7 mouse cellular contexts compared by ENCODE assay signal in the genomic region with DNA sequence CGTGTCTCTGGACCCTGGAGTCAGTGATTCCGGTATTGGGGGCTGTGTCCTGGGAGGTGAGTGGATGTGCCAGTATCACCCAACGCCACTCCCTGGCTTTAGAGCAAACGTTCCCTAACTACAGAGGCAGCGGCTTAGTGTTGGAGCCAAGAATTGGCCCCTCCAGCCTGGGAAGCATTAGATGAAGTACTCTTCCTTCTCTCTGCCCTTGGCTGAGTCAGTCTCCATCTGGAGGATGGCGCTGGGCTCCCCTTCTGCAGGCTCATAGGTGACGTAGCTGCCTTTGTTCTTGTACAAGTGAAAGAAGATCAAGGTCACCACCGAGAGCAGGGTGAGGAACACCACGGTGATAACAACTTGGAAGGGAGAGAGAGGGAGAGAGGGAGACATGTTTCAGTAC. TPM values are rescaled to one million over a fixed set of nuclear protein-coding genes. Genes with fewer than 3 reads are reported as not detected.
DNase-seq lines count a peak whose midpoint lies in the region; ATAC-seq and TF ChIP-seq lines count a peak whose summit lies in the region.
"Not testable (repeated sequence)": the region's sequence is repeated elsewhere in the genome, so short reads cannot be mapped to it uniquely, and the experiment has no call there.

No protein-coding gene starts in this region.

- TF ChIP-seq CTCF in liver, postnatal 0 days (IDR thresholded peaks at IDR 0.05; ENCODE audit: low read depth), result not testable (repeated sequence)

- 46% methylated on average over 9 of the region's 9 CpGs for WGBS in heart, embryonic 16.5 days
- WGBS in kidney, embryonic 15.5 days, result 73% methylated on average over 9 of the region's 9 CpGs
- WGBS in liver, postnatal 0 days (ENCODE audit: insufficient replicate concordance), result 56% methylated on average over 9 of the region's 9 CpGs
- 60% methylated on average over 6 of the region's 9 CpGs for WGBS in macrophage (ENCODE audit: missing documents)
- WGBS in stomach, embryonic 16.5 days, result 62% methylated on average over 9 of the region's 9 CpGs

- peak overlapping the region; percentile 48; the same call in 1 of the 2 replicates for H3K27ac ChIP-seq in heart, embryonic 16.5 days (ENCODE audit: low read length)
- H3K27ac ChIP-seq in kidney, embryonic 15.5 days, result 0 out of 2 replicates have a peak overlapping the region, but pooled peaks have one; percentile 3
- peak overlapping the region; percentile 44; the same call in 1 of the 2 replicates for H3K27ac ChIP-seq in liver, postnatal 0 days (ENCODE audit: low read depth)
- H3K27ac ChIP-seq in macrophage, result peak overlapping the region; percentile 81
- H3K27ac ChIP-seq in stomach, embryonic 16.5 days (ENCODE audit: low read length), result peak overlapping the region; percentile 23; the same call in 1 of the 2 replicates

- peak; percentile 78 for DNase-seq in adrenal gland, postnatal 14 days
- not testable (repeated sequence) for DNase-seq in liver, postnatal 0 days

- H3K4me3 ChIP-seq in heart, embryonic 16.5 days (ENCODE audit: low read length); kidney, embryonic 15.5 days (replicated peaks); liver, postnatal 0 days (ENCODE audit: low read depth, low read length); macrophage (ENCODE audit: inconsistent target); stomach, embryonic 16.5 days (replicated peaks; ENCODE audit: low read length): not testable (repeated sequence)

- H3K4me1 ChIP-seq in heart, embryonic 16.5 days (ENCODE audit: control insufficient read depth, insufficient read depth, low read length); stomach, embryonic 16.5 days (ENCODE audit: control insufficient read depth, insufficient read depth, low read length): not testable (repeated sequence)
- peaks cover 15% of the 10 kb centered on the region for H3K4me1 ChIP-seq in kidney, embryonic 15.5 days
- peaks cover 11% of the 10 kb centered on the region for H3K4me1 ChIP-seq in liver, postnatal 0 days (ENCODE audit: insufficient read depth)

- peaks cover 28% of the 10 kb centered on the region for H3K36me3 ChIP-seq in heart, embryonic 16.5 days (ENCODE audit: control insufficient read depth, insufficient read depth)
- peaks cover 45% of the 10 kb centered on the region for H3K36me3 ChIP-seq in kidney, embryonic 15.5 days
- peaks cover 44% of the 10 kb centered on the region for H3K36me3 ChIP-seq in liver, postnatal 0 days (replicated peaks; ENCODE audit: insufficient read depth, low read length)
- H3K36me3 ChIP-seq in macrophage (ENCODE audit: inconsistent target), result peaks cover 31% of the 10 kb centered on the region; the same call in 1 of the 2 replicates
- peaks cover 16% of the 10 kb centered on the region; the same call in 1 of the 2 replicates for H3K36me3 ChIP-seq in stomach, embryonic 16.5 days (ENCODE audit: control insufficient read depth, insufficient read depth, low read length)

- H3K27me3 ChIP-seq in heart, embryonic 16.5 days (ENCODE audit: control insufficient read depth, insufficient read depth, low read length); kidney, embryonic 15.5 days; liver, postnatal 0 days (ENCODE audit: insufficient read depth, low read length); stomach, embryonic 16.5 days (ENCODE audit: control insufficient read depth, insufficient read depth, low read length): not testable (repeated sequence)

- not testable (repeated sequence) for H3K4me2 ChIP-seq in heart, embryonic 16.5 days (ENCODE audit: low read depth, low read length); kidney, embryonic 15.5 days; liver, postnatal 0 days (ENCODE audit: low read depth, low read length); stomach, embryonic 16.5 days (ENCODE audit: low read depth, low read length)

- H3K9ac ChIP-seq in heart, embryonic 16.5 days (ENCODE audit: low read length); kidney, embryonic 15.5 days; liver, postnatal 0 days (replicated peaks); stomach, embryonic 16.5 days (ENCODE audit: low read length): not testable (repeated sequence)

- TF ChIP-seq EP300 in liver, postnatal 0 days (IDR thresholded peaks at IDR 0.05; ENCODE audit: low read depth), result not testable (repeated sequence)

- not testable (repeated sequence) for H3K9me3 ChIP-seq in heart, embryonic 16.5 days (replicated peaks; ENCODE audit: control insufficient read depth, low read length); kidney, embryonic 15.5 days (replicated peaks); liver, postnatal 0 days (ENCODE audit: low read length); stomach, embryonic 16.5 days (replicated peaks; ENCODE audit: control insufficient read depth, low read length)

- H3K79me2 ChIP-seq in macrophage (ENCODE audit: inconsistent target), result peaks cover 40% of the 10 kb centered on the region

- peak; percentile 24; the same call in 1 of the 2 replicates for ATAC-seq in frontal cortex, adult (ENCODE audit: low TSS enrichment)
- not testable (repeated sequence) for ATAC-seq in heart, embryonic 16.5 days (replicated peaks; ENCODE audit: extremely low read depth, insufficient read depth, low FRiP score); kidney, embryonic 15.5 days (replicated peaks; ENCODE audit: low FRiP score); liver, postnatal 0 days; stomach, embryonic 16.5 days (ENCODE audit: insufficient read depth, low FRiP score)

RNA-seq across cellular contexts. Expression of gene Dazap2, which starts 6.5 kb away (rescaled TPM):
- 208 and 209 TPM in 2 replicates for total RNA-seq in adrenal gland, postnatal 14 days (2021)
- polyA plus RNA-seq in heart, embryonic 16.5 days (2015; fragmentation: Nextera tagmentation; extraction: Ambion mirVana), result 223 and 247 TPM in 2 replicates
- 237 and 241 TPM in 2 replicates for polyA plus RNA-seq in kidney, embryonic 15.5 days (2015; fragmentation: Nextera tagmentation; extraction: Ambion mirVana)
- 145 and 146 TPM in 2 replicates for polyA plus RNA-seq in liver, postnatal 0 days (2015; fragmentation: Nextera tagmentation; extraction: Ambion mirVana)
- 10 to 100 TPM; 21.5 to 56.3 (median 37.4) TPM for total RNA-seq in macrophage (2018; cell fraction: chromatin; rRNA removed)
- 100 to 1,000 TPM; 259 to 398 (median 334) TPM for total RNA-seq in macrophage (2018; cell fraction: cytosol; rRNA removed)
- total RNA-seq in macrophage (2018; cell fraction: nucleus; rRNA removed), result 100 to 1,000 TPM in 17 of 26 experiments, 10 to 100 TPM in 9; 51.2 to 180 (median 115) TPM
- polyA plus RNA-seq in macrophage (2018), result 368 to 447 TPM (median 386 TPM) in 3 replicates
- polyA plus RNA-seq in stomach, embryonic 16.5 days (2015; fragmentation: Nextera tagmentation; extraction: Ambion mirVana), result 194 and 213 TPM in 2 replicates

RNA-seq across cellular contexts. Expression of gene Smagp, which starts 15.1 kb away (rescaled TPM):
- total RNA-seq in adrenal gland, postnatal 14 days (2021), result 45.7 and 50.1 TPM in 2 replicates
- polyA plus RNA-seq in heart, embryonic 16.5 days (2015; fragmentation: Nextera tagmentation; extraction: Ambion mirVana), result 16.9 and 17.2 TPM in 2 replicates
- polyA plus RNA-seq in kidney, embryonic 15.5 days (2015; fragmentation: Nextera tagmentation; extraction: Ambion mirVana), result 30.0 and 33.1 TPM in 2 replicates
- 21.7 and 24.8 TPM in 2 replicates for polyA plus RNA-seq in liver, postnatal 0 days (2015; fragmentation: Nextera tagmentation; extraction: Ambion mirVana)
- total RNA-seq in macrophage (2018; cell fraction: chromatin; rRNA removed), result 10 to 100 TPM in 7 of 26 experiments, 1 to 10 TPM in 15, not detected in 4; 1.0 to 34.6 (median 4.7) TPM
- total RNA-seq in macrophage (2018; cell fraction: cytosol; rRNA removed), result 100 to 1,000 TPM in 1 of 26 experiments, 10 to 100 TPM in 20, 1 to 10 TPM in 5; 8.0 to 123 (median 38.7) TPM
- total RNA-seq in macrophage (2018; cell fraction: nucleus; rRNA removed), result 10 to 100 TPM in 13 of 26 experiments, 1 to 10 TPM in 13; 2.4 to 50.5 (median 11.4) TPM
- polyA plus RNA-seq in macrophage (2018), result 54.7 to 86.5 TPM (median 73.9 TPM) in 3 replicates
- 40.6 and 51.8 TPM in 2 replicates for polyA plus RNA-seq in stomach, embryonic 16.5 days (2015; fragmentation: Nextera tagmentation; extraction: Ambion mirVana)

RNA-seq across cellular contexts. Expression of gene Pou6f1, which starts 21.9 kb away (rescaled TPM):
- 17.2 and 17.8 TPM in 2 replicates for total RNA-seq in adrenal gland, postnatal 14 days (2021)
- polyA plus RNA-seq in heart, embryonic 16.5 days (2015; fragmentation: Nextera tagmentation; extraction: Ambion mirVana), result 3.3 and 5.6 TPM in 2 replicates
- 8.4 and 9.1 TPM in 2 replicates for polyA plus RNA-seq in kidney, embryonic 15.5 days (2015; fragmentation: Nextera tagmentation; extraction: Ambion mirVana)
- polyA plus RNA-seq in liver, postnatal 0 days (2015; fragmentation: Nextera tagmentation; extraction: Ambion mirVana), result 0.74 and 0.79 TPM in 2 replicates
- 10 to 100 TPM; 29.2 to 72.6 (median 53.6) TPM for total RNA-seq in macrophage (2018; cell fraction: chromatin; rRNA removed)
- total RNA-seq in macrophage (2018; cell fraction: cytosol; rRNA removed), result 10 to 100 TPM; 10.5 to 19.6 (median 14.0) TPM
- total RNA-seq in macrophage (2018; cell fraction: nucleus; rRNA removed), result 10 to 100 TPM; 25.5 to 71.8 (median 37.7) TPM
- 7.6 to 14.6 TPM (median 11.4 TPM) in 3 replicates for polyA plus RNA-seq in macrophage (2018)
- polyA plus RNA-seq in stomach, embryonic 16.5 days (2015; fragmentation: Nextera tagmentation; extraction: Ambion mirVana), result 3.5 and 5.3 TPM in 2 replicates

RNA-seq across cellular contexts. Expression of gene Bin2, which starts 47.7 kb away (rescaled TPM):
- 3.6 and 14.8 TPM in 2 replicates for total RNA-seq in adrenal gland, postnatal 14 days (2021)
- 5.9 and 13.3 TPM in 2 replicates for polyA plus RNA-seq in heart, embryonic 16.5 days (2015; fragmentation: Nextera tagmentation; extraction: Ambion mirVana)
- 2.6 and 3.2 TPM in 2 replicates for polyA plus RNA-seq in kidney, embryonic 15.5 days (2015; fragmentation: Nextera tagmentation; extraction: Ambion mirVana)
- 16.2 and 20.3 TPM in 2 replicates for polyA plus RNA-seq in liver, postnatal 0 days (2015; fragmentation: Nextera tagmentation; extraction: Ambion mirVana)
- 100 to 1,000 TPM in 7 of 26 experiments, 10 to 100 TPM in 15, 1 to 10 TPM in 4; 2.3 to 143 (median 67.4) TPM for total RNA-seq in macrophage (2018; cell fraction: chromatin; rRNA removed)
- 10 to 100 TPM; 22.9 to 67.0 (median 46.1) TPM for total RNA-seq in macrophage (2018; cell fraction: cytosol; rRNA removed)
- total RNA-seq in macrophage (2018; cell fraction: nucleus; rRNA removed), result 100 to 1,000 TPM in 3 of 26 experiments, 10 to 100 TPM in 21, 1 to 10 TPM in 2; 8.6 to 110 (median 52.7) TPM
- 51.1 to 71.1 TPM (median 65.5 TPM) in 3 replicates for polyA plus RNA-seq in macrophage (2018)
- polyA plus RNA-seq in stomach, embryonic 16.5 days (2015; fragmentation: Nextera tagmentation; extraction: Ambion mirVana), result 6.0 and 6.3 TPM in 2 replicates

Comparison
In these comparisons a context has a peak if more than half of its experiments do, and no peak if none do; other contexts are left out.
1. H3K27ac ChIP-seq: peak in every context shown above with its lines; median percentile 81 in macrophage; 48 in heart, embryonic 16.5 days; 44 in liver, postnatal 0 days; 23 in stomach, embryonic 16.5 days; 3 in kidney, embryonic 15.5 days.